Comparison of ENCODE assay signal across 19 mouse cellular contexts in genomic region chr14:67126254-67126653, GRCm38 (mm10).
A peak's percentile ranks its signal among the peaks of the same experiment; 100 is the strongest.
DNase-seq lines count a peak whose midpoint lies in the region; ATAC-seq and TF ChIP-seq lines count a peak whose summit lies in the region.
"Had no signal": no experiment of that assay in that cellular context is flagged by ENCODE, and none has a peak within 500 bp of the region (broad histone marks: within the 10 kb centered on the region; RNA-seq: fewer than 3 reads in every experiment).

No protein-coding gene starts in this region.

- no peak for ATAC-seq in midbrain, embryonic 11.5 days (ENCODE audit: low FRiP score)
- ATAC-seq in forebrain, embryonic 12.5 days (ENCODE audit: low FRiP score) = 0 out of 2 replicates have a peak, but pooled peaks have one; percentile 41
- ATAC-seq in hindbrain, postnatal 0 days = peak; percentile 58
- ATAC-seq: lung, postnatal 0 days had no signal

- no peaks in the 10 kb centered on the region for H3K4me1 ChIP-seq in midbrain, embryonic 11.5 days (ENCODE audit: control insufficient read depth, insufficient read depth, low read length)
- H3K4me1 ChIP-seq in midbrain, embryonic 10.5 days = peaks cover 5% of the 10 kb centered on the region; the same call in 1 of the 2 replicates
- H3K4me1 ChIP-seq in forebrain, embryonic 12.5 days = peaks cover 15% of the 10 kb centered on the region; the same call in 1 of the 2 replicates
- no peaks in the 10 kb centered on the region for H3K4me1 ChIP-seq in hindbrain, postnatal 0 days (ENCODE audit: insufficient read depth, low read length)
- H3K4me1 ChIP-seq: limb, embryonic 15.5 days; liver, embryonic 15.5 days; megakaryocyte, embryonic 14.5 days; stomach, embryonic 15.5 days had no signal

- 56% methylated on average over 6 of the region's 6 CpGs for WGBS in midbrain, embryonic 11.5 days
- WGBS in midbrain, embryonic 10.5 days = 59% methylated on average over 6 of the region's 6 CpGs
- 31% methylated on average over 6 of the region's 6 CpGs for WGBS in forebrain, embryonic 12.5 days
- WGBS in hindbrain, postnatal 0 days = 16% methylated on average over 6 of the region's 6 CpGs

- H3K9ac ChIP-seq in midbrain, embryonic 11.5 days (ENCODE audit: low read length) = no peak overlapping the region
- no peak overlapping the region for H3K9ac ChIP-seq in forebrain, embryonic 12.5 days
- H3K9ac ChIP-seq in hindbrain, postnatal 0 days (replicated peaks; ENCODE audit: low read length) = no peak overlapping the region
- H3K9ac ChIP-seq: limb, embryonic 15.5 days; liver, embryonic 15.5 days; stomach, embryonic 15.5 days had no signal

- DNase-seq in cerebellum, postnatal 10 days = peak; percentile 51 to 67
- DNase-seq in cerebellum, adult 18-20 months = no peak
- peak; percentile 61 for DNase-seq in midbrain, embryonic 11.5 days (ENCODE audit: low spot score, missing footprints)
- DNase-seq in midbrain, embryonic 10.5 days (ENCODE audit: low spot score) = no peak
- DNase-seq in hindbrain, postnatal 0 days (ENCODE audit: low spot score) = peak; percentile 85
- no peak for DNase-seq in gastrocnemius, adult 18-20 months (ENCODE audit: low spot score)
- no peak for DNase-seq in testis, postnatal 14 days (ENCODE audit: low spot score)
- DNase-seq: adrenal gland, postnatal 25 days; cerebellum, adult 11-12 months; cerebellum, postnatal 36 days; kidney, adult 18-20 months had no signal

- no peak overlapping the region for H3K4me3 ChIP-seq in midbrain, embryonic 11.5 days (ENCODE audit: low read depth, low read length)
- H3K4me3 ChIP-seq in midbrain, embryonic 10.5 days = no peak overlapping the region
- H3K4me3 ChIP-seq in forebrain, embryonic 12.5 days (replicated peaks) = no peak overlapping the region
- H3K4me3 ChIP-seq in hindbrain, postnatal 0 days (ENCODE audit: low read length) = no peak overlapping the region
- H3K4me3 ChIP-seq: erythroblast, embryonic 14.5 days; limb, embryonic 15.5 days; liver, embryonic 15.5 days; megakaryocyte, embryonic 14.5 days; stomach, embryonic 15.5 days had no signal

- H3K9me3 ChIP-seq in midbrain, embryonic 11.5 days (ENCODE audit: control insufficient read depth, low read length) = no peaks in the 10 kb centered on the region
- no peaks in the 10 kb centered on the region; the same call in 1 of the 2 replicates for H3K9me3 ChIP-seq in midbrain, embryonic 10.5 days (replicated peaks)
- peaks cover 4% of the 10 kb centered on the region; the same call in 1 of the 2 replicates for H3K9me3 ChIP-seq in forebrain, embryonic 12.5 days
- no peaks in the 10 kb centered on the region; the same call in 1 of the 2 replicates for H3K9me3 ChIP-seq in hindbrain, postnatal 0 days (ENCODE audit: low read length)
- H3K9me3 ChIP-seq: limb, embryonic 15.5 days; liver, embryonic 15.5 days; stomach, embryonic 15.5 days had no signal

- H3K27me3 ChIP-seq in midbrain, embryonic 11.5 days (ENCODE audit: control insufficient read depth, insufficient read depth, low read length) = no peaks in the 10 kb centered on the region
- no peaks in the 10 kb centered on the region for H3K27me3 ChIP-seq in midbrain, embryonic 10.5 days (ENCODE audit: low read depth, poor library complexity, severe bottlenecking)
- H3K27me3 ChIP-seq in forebrain, embryonic 12.5 days = no peaks in the 10 kb centered on the region
- H3K27me3 ChIP-seq in hindbrain, postnatal 0 days (ENCODE audit: insufficient read depth, low read length) = no peaks in the 10 kb centered on the region
- H3K27me3 ChIP-seq: limb, embryonic 15.5 days; liver, embryonic 15.5 days; stomach, embryonic 15.5 days had no signal

- H3K4me2 ChIP-seq in midbrain, embryonic 11.5 days = no peak overlapping the region
- no peak overlapping the region; the same call in 1 of the 2 replicates for H3K4me2 ChIP-seq in forebrain, embryonic 12.5 days
- H3K4me2 ChIP-seq in hindbrain, postnatal 0 days (ENCODE audit: low read depth, low read length) = no peak overlapping the region
- H3K4me2 ChIP-seq: limb, embryonic 15.5 days; liver, embryonic 15.5 days; stomach, embryonic 15.5 days had no signal

- H3K27ac ChIP-seq in midbrain, embryonic 11.5 days (ENCODE audit: low read depth, low read length) = no peak overlapping the region
- no peak overlapping the region for H3K27ac ChIP-seq in midbrain, embryonic 10.5 days (replicated peaks)
- peak overlapping the region; percentile 57 for H3K27ac ChIP-seq in forebrain, embryonic 12.5 days
- H3K27ac ChIP-seq in hindbrain, postnatal 0 days = no peak overlapping the region
- H3K27ac ChIP-seq: kidney, postnatal 0 days; limb, embryonic 15.5 days; liver, embryonic 15.5 days; stomach, embryonic 15.5 days had no signal

- TF ChIP-seq CTCF in hindbrain, postnatal 0 days (IDR thresholded peaks at IDR 0.05; ENCODE audit: low read depth) = no peak

- H3K36me3 ChIP-seq in midbrain, embryonic 11.5 days (ENCODE audit: control insufficient read depth, insufficient read depth, low read length) = no peaks in the 10 kb centered on the region
- no peaks in the 10 kb centered on the region for H3K36me3 ChIP-seq in midbrain, embryonic 10.5 days
- no peaks in the 10 kb centered on the region for H3K36me3 ChIP-seq in forebrain, embryonic 12.5 days (replicated peaks)
- H3K36me3 ChIP-seq in hindbrain, postnatal 0 days (ENCODE audit: insufficient read depth, low read length) = no peaks in the 10 kb centered on the region
- H3K36me3 ChIP-seq: limb, embryonic 15.5 days; liver, embryonic 15.5 days; stomach, embryonic 15.5 days had no signal

Comparison
In these comparisons a context has a peak if more than half of its experiments do, and no peak if none do; other contexts are left out.
1. DNase-seq: peak in cerebellum, postnatal 10 days (2 of 2), midbrain, embryonic 11.5 days (single experiment) and hindbrain, postnatal 0 days (single experiment); none in cerebellum, adult 18-20 months (0 of 2), midbrain, embryonic 10.5 days (single experiment), gastrocnemius, adult 18-20 months (single experiment) and testis, postnatal 14 days (single experiment).